Comparison of ENCODE assay signal across 30 mouse cellular contexts in genomic region chr14:101748436-101748835, GRCm38 (mm10). TPM values are rescaled to one million over a fixed set of nuclear protein-coding genes. Genes with fewer than 3 reads are reported as not detected.
"Had no signal": no experiment of that assay in that cellular context is flagged by ENCODE, and none has a peak within 500 bp of the region (broad histone marks: within the 10 kb centered on the region; RNA-seq: fewer than 3 reads in every experiment).

No protein-coding gene starts in this region.

- H3K27ac ChIP-seq: heart, adult 2 months; heart, embryonic 10.5 days; heart, embryonic 13.5 days; heart, embryonic 15.5 days; hindbrain, embryonic 10.5 days; hindbrain, embryonic 12.5 days; hindbrain, embryonic 13.5 days; hindbrain, embryonic 14.5 days; hindbrain, embryonic 15.5 days; hindbrain, postnatal 0 days; intestine, embryonic 15.5 days; kidney, postnatal 0 days; layer of hippocampus, adult 2 months; left cerebral cortex, adult 2 months had no signal

- ATAC-seq: hindbrain, embryonic 16.5 days; hindbrain, postnatal 0 days; inflammation-experienced regulatory T-cells, adult 6 months; intestine, embryonic 15.5 days; intestine, embryonic 16.5 days; intestine, postnatal 0 days had no signal

- H3K36me3 ChIP-seq: heart, embryonic 10.5 days; heart, embryonic 12.5 days; heart, embryonic 13.5 days; heart, embryonic 15.5 days; hindbrain, embryonic 10.5 days; hindbrain, embryonic 12.5 days; hindbrain, embryonic 13.5 days; hindbrain, embryonic 15.5 days; intestine, embryonic 15.5 days had no signal

- H3K4me3 ChIP-seq: heart, adult 2 months; heart, embryonic 10.5 days; heart, embryonic 12.5 days; heart, embryonic 13.5 days; heart, embryonic 15.5 days; hindbrain, embryonic 10.5 days; hindbrain, embryonic 12.5 days; hindbrain, embryonic 13.5 days; hindbrain, embryonic 15.5 days; intestine, embryonic 15.5 days; layer of hippocampus, adult 2 months; left cerebral cortex, adult 2 months had no signal

- H3K4me2 ChIP-seq: heart, embryonic 11.5 days; heart, embryonic 12.5 days; heart, embryonic 13.5 days; heart, embryonic 15.5 days; hindbrain, embryonic 12.5 days; hindbrain, embryonic 13.5 days; hindbrain, embryonic 14.5 days; hindbrain, embryonic 15.5 days; intestine, embryonic 15.5 days had no signal

- DNase-seq: heart, adult 18-20 months; heart, adult 2 months; heart, postnatal 10 days; heart, postnatal 14 days; heart, postnatal 36 days; heart, postnatal 4 days; kidney, adult 11 months; kidney, postnatal 4 days; layer of hippocampus, adult 9-11 months; layer of hippocampus, postnatal 36 days had no signal

- H3K9ac ChIP-seq: heart, embryonic 12.5 days; heart, embryonic 13.5 days; heart, embryonic 15.5 days; hindbrain, embryonic 12.5 days; hindbrain, embryonic 13.5 days; hindbrain, embryonic 14.5 days; hindbrain, embryonic 15.5 days; intestine, embryonic 15.5 days had no signal

- H3K27me3 ChIP-seq: heart, embryonic 12.5 days; heart, embryonic 13.5 days; heart, embryonic 15.5 days; hindbrain, embryonic 12.5 days; hindbrain, embryonic 13.5 days; hindbrain, embryonic 15.5 days; intestine, embryonic 15.5 days had no signal

- H3K9me3 ChIP-seq: heart, embryonic 10.5 days; heart, embryonic 12.5 days; heart, embryonic 13.5 days; heart, embryonic 15.5 days; hindbrain, embryonic 10.5 days; hindbrain, embryonic 12.5 days; hindbrain, embryonic 13.5 days; hindbrain, embryonic 15.5 days; intestine, embryonic 15.5 days had no signal

- H3K4me1 ChIP-seq: heart, embryonic 10.5 days; heart, embryonic 12.5 days; heart, embryonic 13.5 days; heart, embryonic 15.5 days; hindbrain, embryonic 10.5 days; hindbrain, embryonic 12.5 days; hindbrain, embryonic 13.5 days; hindbrain, embryonic 15.5 days; intestine, embryonic 15.5 days had no signal

RNA-seq across cellular contexts. Expression of gene Gm9922, which starts 18.8 kb away (rescaled TPM):
- polyA plus RNA-seq: hindbrain, embryonic 10.5 days; hindbrain, embryonic 11.5 days; hindbrain, embryonic 13.5 days; hindbrain, embryonic 14.5 days; hindbrain, embryonic 15.5 days; inflammation-experienced regulatory T-cells, adult 6 months had no signal
